Mouse (Mus musculus) heart, postnatal 4 days (tissue): ENCODE data around the gene Htra2. TPM values are rescaled to one million over a fixed set of nuclear protein-coding genes. Genes with fewer than 3 reads are reported as not detected.
A peak's percentile ranks its signal among the peaks of the same experiment; 100 is the strongest.

Experiments used
- DNase-seq: peaks from one replicate; pipeline ENCODE4 v3.0.0; 2021
- total RNA-seq, 2 experiments: library from RNA; stranded (reverse); gene quantifications; 2 replicates each; pipeline ENCODE4 v1.2.3; 2021

The Htra2 gene
- total RNA-seq, 2 experiments from 2014 or later: 42.6 to 43.5 TPM

GRCm38 (mm10) chr6:83031921-83032590, 23.0 kb downstream of the Htra2 start:
- DNase-seq: no peak

DNA sequence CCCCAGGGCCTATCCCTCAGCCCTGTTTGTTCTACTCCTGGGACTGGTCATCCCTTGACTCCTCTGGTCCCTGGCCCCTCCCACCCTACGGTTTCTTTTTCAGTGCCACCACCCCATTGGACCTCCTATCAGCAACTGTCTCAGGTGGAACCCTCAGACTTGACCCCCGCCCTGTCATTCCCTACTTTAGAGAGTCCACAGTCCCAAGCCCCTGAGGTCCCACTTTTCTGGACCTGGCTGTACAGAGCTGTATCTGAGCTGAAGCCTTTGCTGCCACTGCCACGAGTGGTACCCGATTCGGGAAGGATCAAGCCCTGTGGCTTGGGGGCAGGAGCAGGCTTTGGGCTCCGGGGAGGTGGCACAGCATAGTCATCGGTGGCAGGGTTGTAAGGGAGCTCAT, 24.0 kb downstream of the Htra2 start:
- no peak for DNase-seq

GRCm38 (mm10) chr6:83029777-83030176, 25.3 kb downstream of the Htra2 start:
- no peak for DNase-seq

DNA sequence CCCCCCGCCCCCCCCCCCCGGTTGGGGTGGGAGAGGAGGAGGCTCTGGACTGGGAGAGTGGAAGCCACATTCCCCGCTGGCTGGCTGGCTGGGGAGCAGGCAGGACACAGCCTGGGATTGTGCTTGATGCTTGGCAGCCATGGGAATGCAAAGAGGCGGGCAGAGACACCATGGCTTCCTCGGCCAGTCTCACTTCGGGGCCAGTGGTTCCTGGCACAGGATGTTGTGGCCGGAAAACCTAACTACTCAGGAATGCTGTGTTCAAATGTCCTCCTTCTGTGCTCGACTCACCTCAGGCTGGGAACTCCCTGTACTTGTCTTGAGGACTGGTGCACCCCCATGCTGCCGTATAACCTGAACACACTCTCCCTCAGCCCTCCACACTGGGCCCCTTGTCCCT, 27.4 kb downstream of the Htra2 start:
- no peak for DNase-seq

- DNase-seq: no peak
These were observed 27.8 kb downstream of the Htra2 start for GRCm38 (mm10) chr6:83027293-83027692.

- DNase-seq: no peak
These were observed 29.9 kb downstream of the Htra2 start for GRCm38 (mm10) chr6:83025221-83025620.

GRCm38 (mm10) chr6:83024421-83024820, 30.7 kb downstream of the Htra2 start:
- DNase-seq: no peak

DNA sequence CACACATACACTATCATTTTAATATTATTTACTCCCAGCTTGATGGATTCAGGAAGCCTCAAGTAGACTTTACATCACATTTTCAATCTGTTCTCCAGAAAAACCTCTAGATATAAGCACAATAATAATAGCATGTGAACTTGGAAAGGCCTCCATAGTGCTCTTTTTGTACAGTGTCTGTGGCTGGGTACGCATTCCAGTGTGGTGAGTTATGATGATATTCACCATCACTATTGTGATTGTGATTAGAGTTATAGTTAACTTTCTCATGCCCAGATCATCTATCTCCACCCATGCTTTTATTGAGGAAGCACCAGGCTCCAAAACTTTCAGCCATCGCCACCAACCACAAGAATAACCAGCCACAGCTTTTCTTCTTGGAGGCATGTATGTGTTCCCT, 31.3 kb downstream of the Htra2 start:
- no peak for DNase-seq

- no peak for DNase-seq
These were observed 32.1 kb downstream of the Htra2 start for GRCm38 (mm10) chr6:83023008-83023407.

- DNase-seq: no peak
These were observed 34.1 kb downstream of the Htra2 start for GRCm38 (mm10) chr6:83020836-83021593.

DNA sequence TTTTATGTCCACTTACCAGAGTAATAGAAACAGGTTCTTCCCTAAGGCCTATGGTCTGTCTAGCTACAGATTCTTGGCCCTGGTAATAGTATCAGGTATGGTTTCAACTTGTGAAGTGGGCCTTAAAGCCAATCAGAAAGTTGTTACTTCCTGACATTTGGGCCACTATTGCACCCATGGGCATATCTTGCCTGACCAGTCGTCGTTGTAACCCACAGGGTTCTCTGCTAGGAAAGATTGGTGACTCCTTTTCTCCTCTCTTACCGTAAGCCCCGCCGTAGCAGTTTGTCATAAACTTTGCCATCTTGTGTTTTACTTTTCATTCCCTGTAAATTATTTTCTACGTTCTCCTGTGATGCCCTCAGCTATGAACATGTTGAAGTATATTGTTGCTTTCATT, 35.0 kb downstream of the Htra2 start:
- DNase-seq: no peak

- DNase-seq: no peak
These were observed 36.0 kb downstream of the Htra2 start for GRCm38 (mm10) chr6:83019044-83019443.

DNA sequence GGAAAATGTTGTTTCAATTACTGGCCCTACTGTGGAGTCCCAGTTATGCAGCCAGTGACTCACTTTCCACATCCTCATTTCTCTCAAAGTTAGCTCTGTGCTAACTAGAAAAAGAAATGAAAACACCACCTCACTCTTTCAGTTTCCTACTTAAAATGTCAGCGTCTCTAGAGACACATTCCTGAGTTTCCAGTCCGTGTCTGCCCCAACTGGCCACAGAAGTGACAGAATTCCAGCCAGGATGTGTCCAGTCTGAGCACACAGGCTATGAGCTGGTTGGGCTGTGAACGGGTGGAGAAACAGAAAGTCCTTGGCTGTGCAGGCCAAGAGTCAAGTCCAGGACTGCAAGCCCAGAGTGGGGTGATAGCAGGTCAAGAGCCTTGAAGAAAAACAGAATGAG, 37.9 kb downstream of the Htra2 start:
- DNase-seq: peak; percentile 56

- DNase-seq: no peak
These were observed 39.3 kb downstream of the Htra2 start for GRCm38 (mm10) chr6:83015749-83016148.

- no peak for DNase-seq
These were observed 40.3 kb downstream of the Htra2 start for GRCm38 (mm10) chr6:83014482-83015466.

DNA sequence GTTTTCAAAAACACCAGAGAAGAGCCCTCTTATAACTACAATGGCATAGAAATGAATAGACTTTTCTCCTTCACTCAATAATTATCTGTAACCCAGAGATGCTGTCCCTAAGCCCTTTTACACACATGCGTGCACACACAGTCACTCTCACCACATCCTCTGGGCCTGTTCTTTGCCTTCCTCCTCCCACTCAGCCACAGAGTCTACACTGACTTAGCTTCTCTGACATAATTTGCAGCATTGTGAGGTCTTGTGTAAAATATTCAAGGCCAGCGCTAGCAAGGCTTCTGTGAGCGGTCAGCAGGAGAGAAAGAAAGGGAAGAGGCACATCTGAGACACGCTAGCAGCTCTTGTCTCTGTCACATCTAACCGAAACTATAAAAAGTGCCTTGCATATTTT, 41.6 kb downstream of the Htra2 start:
- DNase-seq: no peak

DNA sequence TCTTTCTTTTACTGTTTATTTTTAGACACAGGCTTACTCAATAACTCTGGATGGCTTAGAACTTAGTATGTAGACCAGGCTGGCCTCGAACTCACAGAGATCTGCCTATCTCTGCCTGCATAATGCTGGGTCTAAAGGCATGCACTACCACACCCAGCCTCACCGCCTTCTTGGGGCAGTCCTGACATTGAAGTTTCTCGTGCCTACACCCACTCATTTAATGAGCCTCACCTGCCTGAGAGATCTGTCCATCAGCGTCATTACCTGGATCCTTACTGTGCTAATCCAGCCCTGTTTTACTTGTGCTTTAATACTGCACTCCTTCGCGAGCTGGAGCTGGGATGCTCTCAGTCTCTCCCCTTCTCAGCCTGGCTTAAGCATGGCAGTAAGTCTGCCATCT, 43.3 kb downstream of the Htra2 start:
- no peak for DNase-seq

GRCm38 (mm10) chr6:83011255-83011654, 43.8 kb downstream of the Htra2 start:
- no peak for DNase-seq

DNA sequence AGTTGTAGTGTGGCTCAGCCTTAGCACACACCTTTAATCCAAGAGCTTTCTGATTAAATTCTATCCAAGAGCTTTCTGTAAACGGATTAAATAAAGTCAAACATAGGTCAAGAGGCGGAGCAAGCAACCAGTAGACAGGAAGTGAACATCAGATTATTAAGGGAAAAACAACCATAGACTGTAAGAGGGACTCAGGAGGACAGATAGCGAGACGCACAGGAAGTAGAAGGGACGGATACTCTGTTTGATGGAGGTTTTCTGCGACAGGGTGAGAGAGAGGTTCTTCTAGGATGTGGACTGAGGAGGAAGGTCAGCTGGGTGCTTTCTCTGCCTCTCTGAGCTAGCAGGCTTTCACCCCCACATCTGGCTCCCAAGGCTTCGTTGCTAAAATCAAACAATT, 45.1 kb downstream of the Htra2 start:
- DNase-seq: no peak

DNA sequence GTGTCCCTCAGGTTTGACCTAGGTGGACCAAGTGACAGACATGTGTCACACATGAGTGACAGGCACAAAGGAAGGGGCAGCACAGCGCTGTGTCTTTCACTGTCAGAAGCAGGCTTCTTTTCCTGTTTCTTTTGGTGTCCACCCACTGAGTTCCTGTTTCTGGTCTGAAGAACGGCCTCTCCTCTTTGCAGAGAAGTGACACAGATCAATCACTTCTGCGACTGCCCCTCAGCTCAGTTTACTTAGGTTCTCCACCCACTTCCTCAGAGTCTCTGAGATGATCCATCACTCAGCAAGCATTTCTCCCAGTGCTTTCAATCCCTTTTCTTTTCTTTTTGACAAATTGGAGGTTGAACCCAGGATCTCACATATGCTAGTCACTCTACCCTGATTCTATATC, 46.4 kb downstream of the Htra2 start:
- DNase-seq: no peak

- DNase-seq: no peak
These were observed 49.0 kb downstream of the Htra2 start for GRCm38 (mm10) chr6:83006114-83006513.

DNA sequence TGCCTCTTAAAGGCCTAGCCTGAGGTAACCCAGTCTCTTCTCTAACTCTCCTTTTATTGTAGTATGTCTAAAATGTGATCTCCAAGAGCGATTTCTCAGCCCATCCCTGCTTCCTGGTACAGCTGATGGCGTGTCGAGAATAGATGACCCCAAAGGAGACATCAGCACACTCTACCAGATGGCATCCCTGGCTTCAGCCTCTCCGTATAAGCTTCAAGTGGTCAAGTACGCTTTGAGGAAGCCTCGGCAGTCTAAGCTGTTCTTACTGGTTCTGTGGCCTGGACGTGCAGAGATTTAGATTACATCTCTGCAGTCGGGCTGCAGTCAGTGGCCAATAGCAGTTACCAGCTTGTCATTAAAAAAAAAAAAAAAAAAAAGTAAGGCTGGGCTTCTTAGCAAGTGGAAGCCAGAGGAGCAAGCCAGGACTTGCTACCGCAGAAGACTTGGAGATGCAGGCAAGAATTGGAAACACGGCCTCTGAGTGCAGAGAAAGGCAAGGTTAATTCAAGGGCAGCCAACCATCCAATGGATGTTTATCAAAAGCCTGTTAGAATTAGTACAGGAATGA, 49.5 kb downstream of the Htra2 start:
- DNase-seq: no peak

DNA sequence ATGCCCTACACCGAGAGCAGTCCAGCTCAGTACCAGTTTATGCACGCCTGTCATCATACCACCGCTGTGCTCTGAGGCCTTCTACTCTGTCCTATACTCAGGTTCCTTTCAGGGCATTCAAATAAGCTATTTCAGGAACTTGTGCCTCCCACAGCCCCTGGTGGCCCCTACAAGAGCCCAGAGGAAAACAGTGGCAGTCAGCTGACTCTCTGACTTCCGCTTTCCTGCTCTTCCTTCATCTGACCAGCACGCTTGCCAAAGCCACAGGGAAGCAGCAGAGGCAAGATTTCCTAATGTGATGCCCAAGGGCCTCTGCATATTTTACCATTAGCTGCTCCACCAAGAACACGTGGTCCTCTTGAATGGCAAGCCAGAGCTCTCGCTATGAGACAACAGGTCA, 50.2 kb downstream of the Htra2 start:
- peak; percentile 31 for DNase-seq
